Mouse (Mus musculus): ENCODE measurements around the gene Rnf31.

DNA sequence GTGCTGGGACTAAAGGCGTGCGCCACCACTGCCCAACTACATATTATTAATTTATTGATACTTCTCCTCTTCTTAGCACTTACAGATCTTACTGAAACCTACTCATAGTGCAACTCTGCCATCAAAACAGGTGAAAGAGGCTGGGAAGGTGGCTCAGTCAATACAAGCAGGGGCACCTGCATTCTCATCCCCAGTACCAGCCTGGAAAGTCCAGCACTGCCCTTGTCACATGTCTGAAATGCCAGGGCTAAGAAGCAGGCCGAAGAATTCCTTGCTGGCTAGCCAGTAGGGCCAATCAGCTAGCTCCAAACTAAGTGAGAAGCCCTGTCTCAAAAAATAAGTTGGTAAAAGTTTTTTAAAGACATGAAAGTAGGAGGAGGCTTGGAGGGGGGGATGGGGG is 33.9 kb upstream of the Rnf31 start:
- TF ChIP-seq CTCF (IDR thresholded peaks at IDR 0.05; ENCODE audit: borderline replicate concordance, insufficient read depth, low read length) = no peak
- no peak for TF ChIP-seq POLR2A (IDR thresholded peaks at IDR 0.05; ENCODE audit: low read depth, low read length)
